Mouse (Mus musculus) forebrain, embryonic 11.5 days (tissue): ENCODE results near the gene Mrpl52. TPM values are rescaled to one million over a fixed set of nuclear protein-coding genes. Genes with fewer than 3 reads are reported as not detected.

Source experiments
- ATAC-seq: fragments of 200-750 bp; cut with Nextera tagmentation; replicated peaks from 2 replicates; pipeline ENCODE4 v1.8.0; 2017; ENCODE audit warnings: moderate TSS enrichment; ENCODE audit not compliant: low FRiP score
- DNase-seq: peaks from one replicate; pipeline ENCODE4 v3.0.0-alpha.2; 2017; ENCODE audit warnings: low spot score
- H3K27ac ChIP-seq: fragments of 300-500 bp; sonication (generic); 2 replicates; pipeline ENCODE4 v1.5.1; 2014; ENCODE audit warnings: low read depth, low read length
- H3K27me3 ChIP-seq: fragments of 300-500 bp; sonication (generic); 2 replicates; pipeline ENCODE4 v1.6.1; 2014; ENCODE audit warnings: mild to moderate bottlenecking, low read length, mixed read lengths; ENCODE audit not compliant: control insufficient read depth, insufficient read depth
- H3K36me3 ChIP-seq: fragments of 300-500 bp; sonication (generic); 2 replicates; pipeline ENCODE4 v1.6.1; 2014; ENCODE audit warnings: mild to moderate bottlenecking, low read length, moderate library complexity, mixed read lengths; ENCODE audit not compliant: control insufficient read depth, insufficient read depth
- H3K4me1 ChIP-seq: fragments of 300-500 bp; sonication (generic); replicated peaks from 2 replicates; pipeline ENCODE4 v1.6.1; 2014; ENCODE audit warnings: low read length, mixed read lengths; ENCODE audit not compliant: control insufficient read depth, insufficient read depth
- H3K4me2 ChIP-seq: fragments of 300-500 bp; sonication (generic); 2 replicates; pipeline ENCODE4 v1.6.1; 2014; ENCODE audit warnings: low read depth, mild to moderate bottlenecking, low read length, moderate library complexity, mixed read lengths; ENCODE audit not compliant: severe bottlenecking
- H3K4me3 ChIP-seq: fragments of 300-500 bp; sonication (generic); 2 replicates; pipeline ENCODE4 v1.5.1; 2014; ENCODE audit warnings: low read depth, low read length
- H3K9ac ChIP-seq: fragments of 300-500 bp; sonication (generic); 2 replicates; pipeline ENCODE4 v1.6.1; 2014; ENCODE audit warnings: low read length
- H3K9me3 ChIP-seq: fragments of 300-500 bp; sonication (generic); 2 replicates; pipeline ENCODE4 v1.6.1; 2016; ENCODE audit warnings: low read length, mixed read lengths; ENCODE audit not compliant: control insufficient read depth
- WGBS: fragments of 180-500 bp; shearing (Covaris S2); extraction: QIAGEN DNeasy Blood & Tissue Kit; methylation state at CpG from one replicate; pipeline ENCODE4 v1.1.7; 2014; 5-methylcytosine and 5-hydroxymethylcytosine counted together
- polyA plus RNA-seq: library from polyadenylated mRNA; unstranded; fragments of >200 nt; fragmentation: Nextera tagmentation; extraction: Ambion mirVana; gene quantifications from 2 replicates; pipeline ENCODE4 v1.2.1, GENCODE M21; 2014

The Mrpl52 gene
- polyA plus RNA-seq, 1 experiment from 2014 or later: 221 TPM

GRCm38 (mm10) chr14:54463959-54464292 is 37.2 kb downstream of the Mrpl52 start, which contains the start of gene Lrp10:
Gene Lrp10, plus strand, starts transcription at chr14:54464137.
- under 1% methylated on average over 35 of the region's 35 CpGs for WGBS
- H3K4me2 ChIP-seq: peak within 1 kb of the TSS; percentile 91
- ATAC-seq: peak; percentile 91

DNA sequence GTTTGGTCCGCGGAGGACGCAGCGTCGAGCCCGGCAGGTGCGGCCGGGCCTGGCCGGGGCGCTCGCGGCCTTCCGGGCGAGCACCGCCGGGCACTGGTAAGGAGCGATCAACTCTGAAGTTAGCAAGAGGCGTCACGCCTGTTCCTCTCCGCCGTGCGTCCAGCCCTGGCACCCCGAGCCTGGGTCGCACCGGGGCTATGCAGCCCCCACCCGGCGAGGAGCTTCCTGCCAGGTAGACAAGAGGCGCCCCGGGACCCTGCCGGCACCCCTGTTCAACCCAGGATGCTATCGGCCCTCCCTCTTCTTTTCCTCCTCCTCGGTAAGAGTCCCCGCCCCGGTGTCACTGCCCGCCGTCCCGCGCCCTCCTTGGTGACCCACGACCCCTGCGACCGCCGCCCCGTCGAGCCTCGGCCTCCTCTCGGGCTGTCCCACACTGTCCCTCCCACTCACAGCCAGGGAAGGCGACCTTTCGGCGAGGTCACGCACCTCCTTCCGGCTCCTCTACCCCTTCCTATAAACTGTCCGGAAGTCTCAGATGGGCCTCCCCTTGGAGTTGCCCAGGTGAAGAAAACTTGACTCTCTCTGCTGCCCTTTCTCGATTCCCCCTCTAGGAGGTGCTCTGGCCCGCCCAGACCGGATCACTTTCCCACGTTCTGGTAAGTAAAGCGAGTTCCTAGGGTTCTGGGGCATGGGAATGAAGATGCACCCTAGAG is 37.7 kb downstream of the Mrpl52 start:
- peak; percentile 80 for ATAC-seq
- under 1% methylated on average over 55 of the region's 57 CpGs for WGBS
- Histone ChIP-seq H3K4me2 (peak overlapping the region; percentile 91), H3K4me3 (peak overlapping the region; percentile 75), H3K4me1 (peaks cover 4% of the 10 kb centered on the region; the same call in 1 of the 2 replicates), H3K27me3 (no peaks in the 10 kb centered on the region), H3K36me3 (no peaks in the 10 kb centered on the region), H3K9me3 (no peaks in the 10 kb centered on the region), H3K9ac (peak overlapping the region; percentile 73), H3K27ac (peak overlapping the region; percentile 37; the same call in 1 of the 2 replicates)
- peak; percentile 83 for DNase-seq

More at GRCm38 (mm10) chr14:54463959-54464292, 37.2 kb downstream of the Mrpl52 start, which contains the start of gene Lrp10:
- peaks cover 4% of the 10 kb centered on the region; the same call in 1 of the 2 replicates for H3K4me1 ChIP-seq
- H3K27ac ChIP-seq: peak within 1 kb of the TSS; percentile 37; the same call in 1 of the 2 replicates
- H3K27me3 ChIP-seq: no peaks in the 10 kb centered on the region
- peak within 1 kb of the TSS; percentile 73 for H3K9ac ChIP-seq
- H3K36me3 ChIP-seq: no peaks in the 10 kb centered on the region
- H3K4me3 ChIP-seq: peak within 1 kb of the TSS; percentile 75
- DNase-seq: peak; percentile 94
- H3K9me3 ChIP-seq: no peaks in the 10 kb centered on the region

GRCm38 (mm10) chr14:54471467-54471866 is 44.8 kb downstream of the Mrpl52 start:
- 90% methylated on average over 2 of the region's 2 CpGs for WGBS
- H3K4me3 ChIP-seq: no peak overlapping the region
- ATAC-seq: no peak
- DNase-seq: no peak
- no peak overlapping the region for H3K27ac ChIP-seq
- H3K9me3 ChIP-seq: no peaks in the 10 kb centered on the region
- no peaks in the 10 kb centered on the region for H3K27me3 ChIP-seq
- H3K4me1 ChIP-seq: peaks cover 2% of the 10 kb centered on the region; the same call in 1 of the 2 replicates
- H3K36me3 ChIP-seq: no peaks in the 10 kb centered on the region
- H3K9ac ChIP-seq: no peak overlapping the region
- no peak overlapping the region for H3K4me2 ChIP-seq

DNA sequence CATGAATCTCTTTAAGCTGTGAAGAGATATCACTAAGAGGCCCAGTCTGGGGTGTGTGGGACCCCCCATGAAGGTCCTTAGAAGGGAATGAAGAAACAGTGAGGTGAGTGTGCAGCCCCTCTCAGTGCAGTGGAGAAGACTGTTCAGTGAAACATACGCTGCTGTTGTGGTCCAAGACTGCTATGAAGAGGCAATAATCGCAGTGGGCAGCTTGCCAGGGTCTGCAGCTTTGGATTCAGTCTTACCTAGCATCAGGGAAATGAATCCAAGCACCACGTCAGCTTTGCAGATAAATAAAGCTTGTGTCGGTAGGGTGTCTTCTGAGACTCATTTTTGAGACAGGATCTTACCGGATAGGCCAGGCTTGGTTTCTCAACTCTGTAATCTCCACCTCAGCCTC is 46.0 kb downstream of the Mrpl52 start:
- ATAC-seq: no peak
- 87% methylated on average over 5 of the region's 5 CpGs for WGBS
- H3K4me2 ChIP-seq: no peak overlapping the region
- H3K9me3 ChIP-seq: no peaks in the 10 kb centered on the region
- H3K27me3 ChIP-seq: peaks cover 4% of the 10 kb centered on the region; the same call in 1 of the 2 replicates
- DNase-seq: no peak
- H3K9ac ChIP-seq: no peak overlapping the region
- peaks cover 7% of the 10 kb centered on the region; the same call in 1 of the 2 replicates for H3K4me1 ChIP-seq
- H3K27ac ChIP-seq: no peak overlapping the region
- H3K4me3 ChIP-seq: no peak overlapping the region
- H3K36me3 ChIP-seq: no peaks in the 10 kb centered on the region

DNA sequence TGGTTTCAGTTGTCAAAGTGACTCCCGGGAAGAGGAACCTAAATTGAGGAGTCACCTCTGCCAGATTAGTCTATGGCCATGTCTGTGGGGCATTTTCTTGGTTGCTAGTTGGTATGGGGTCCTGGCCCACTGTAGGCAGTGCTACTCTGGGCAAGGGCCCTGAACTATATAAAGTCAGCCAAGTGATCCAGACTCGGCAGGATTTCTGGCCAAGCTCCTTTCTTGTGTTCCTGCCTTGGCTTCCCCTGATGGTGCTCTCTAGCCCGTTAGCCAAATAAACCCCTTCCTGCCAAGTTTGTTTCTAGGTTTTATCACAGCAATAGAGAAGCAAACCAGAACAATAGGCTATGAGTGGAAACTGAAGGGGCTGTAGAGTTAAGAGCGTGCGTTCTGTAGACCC is 48.0 kb downstream of the Mrpl52 start:
- no peak for ATAC-seq
- Histone ChIP-seq H3K9ac (no peak overlapping the region), H3K4me1 (peaks cover 13% of the 10 kb centered on the region; the same call in 1 of the 2 replicates), H3K36me3 (no peaks in the 10 kb centered on the region), H3K9me3 (no peaks in the 10 kb centered on the region), H3K4me2 (no peak overlapping the region), H3K4me3 (no peak overlapping the region), H3K27me3 (peaks cover 13% of the 10 kb centered on the region), H3K27ac (no peak overlapping the region)
- WGBS: 80% methylated on average over 5 of the region's 5 CpGs
- DNase-seq: no peak

DNA sequence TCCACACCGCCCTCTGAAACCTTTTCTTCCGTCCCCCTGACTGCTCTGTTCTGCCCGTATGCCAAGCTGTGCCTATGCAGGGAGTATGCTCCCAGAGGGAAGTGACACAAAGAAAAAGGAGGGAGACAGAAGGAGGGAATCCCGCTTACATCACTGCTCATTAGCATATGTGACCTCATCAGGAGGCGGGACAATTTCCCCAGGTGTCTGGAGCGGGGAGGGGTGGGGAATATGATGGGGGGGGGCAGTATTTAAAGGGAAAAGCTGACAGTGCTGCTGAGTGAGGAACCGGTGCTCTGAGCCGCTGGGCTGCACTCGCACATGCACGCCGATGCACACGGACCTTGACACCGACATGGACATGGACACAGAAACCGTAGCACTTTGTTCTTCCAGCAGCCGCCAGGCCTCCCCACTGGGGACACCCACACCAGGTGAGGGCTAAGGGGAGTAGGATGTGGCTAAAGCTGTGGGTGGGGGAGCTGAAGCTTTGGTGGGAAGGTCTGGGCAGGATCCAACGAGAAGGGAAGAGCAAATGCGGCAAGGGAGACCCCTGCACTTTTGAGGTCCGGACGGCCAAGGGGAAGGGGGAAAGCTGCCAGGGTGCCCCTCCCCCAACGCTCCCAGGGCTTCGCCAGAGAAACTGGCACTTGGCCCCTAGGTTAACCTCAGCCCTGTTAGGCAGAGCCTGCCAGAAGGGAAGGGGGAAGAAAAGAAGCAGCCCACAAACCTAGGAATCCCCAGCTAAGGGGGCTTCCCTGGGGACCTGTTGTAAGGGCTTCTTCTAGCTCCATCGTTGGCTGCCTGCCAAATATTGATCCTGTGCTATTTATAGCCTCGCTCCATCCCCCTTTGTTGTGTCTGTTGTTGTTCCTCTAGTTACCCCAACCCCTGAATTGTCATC is 49.5 kb downstream of the Mrpl52 start, which contains the start of gene Rem2:
Gene Rem2 (plus strand): TSS at position 160 of the 904 bp plus-strand sequence.
- Histone ChIP-seq H3K4me3 (peak within 1 kb of the TSS; percentile 49), H3K4me1 (peaks cover 13% of the 10 kb centered on the region; the same call in 1 of the 2 replicates), H3K9me3 (no peaks in the 10 kb centered on the region), H3K27me3 (peaks cover 15% of the 10 kb centered on the region), H3K4me2 (peak within 1 kb of the TSS; percentile 88), H3K9ac (peak within 1 kb of the TSS; percentile 77), H3K27ac (0 out of 2 replicates have a peak within 1 kb of the TSS, but pooled peaks have one; percentile 15), H3K36me3 (no peaks in the 10 kb centered on the region)
- under 1% methylated on average over 23 of the region's 23 CpGs for WGBS
- ATAC-seq (peak; percentile 88), DNase-seq (peak; percentile 78)

GRCm38 (mm10) chr14:54477172-54477909 is 50.6 kb downstream of the Mrpl52 start:
- DNase-seq: no peak
- H3K4me1 ChIP-seq: peaks cover 13% of the 10 kb centered on the region; the same call in 1 of the 2 replicates
- H3K4me3 ChIP-seq: peak overlapping the region; percentile 49; the same call in 1 of the 2 replicates
- peak overlapping the region; percentile 88 for H3K4me2 ChIP-seq
- H3K27ac ChIP-seq: no peak overlapping the region
- ATAC-seq: no peak
- H3K36me3 ChIP-seq: no peaks in the 10 kb centered on the region
- H3K9ac ChIP-seq: peak overlapping the region; percentile 77; the same call in 1 of the 2 replicates
- no peaks in the 10 kb centered on the region for H3K9me3 ChIP-seq
- WGBS: 63% methylated on average over 15 of the region's 15 CpGs
- peaks cover 15% of the 10 kb centered on the region for H3K27me3 ChIP-seq
